ENCODE assay signal across 17 mouse cellular contexts in genomic region chr10:41575451-41576327, GRCm38 (mm10). TPM values are rescaled to one million over a fixed set of nuclear protein-coding genes. Genes with fewer than 3 reads are reported as not detected.
DNase-seq lines count a peak whose midpoint lies in the region; ATAC-seq and TF ChIP-seq lines count a peak whose summit lies in the region.
"Had no signal": no experiment of that assay in that cellular context is flagged by ENCODE, and none has a peak within 500 bp of the region (broad histone marks: within the 10 kb centered on the region; RNA-seq: fewer than 3 reads in every experiment).

No protein-coding gene starts in this region.

- peak; percentile 50 for DNase-seq in kidney, adult 2 months
- DNase-seq in 3T3-L1 (ENCODE audit: low read depth, low spot score) (peak; percentile 73), adipocyte (ENCODE audit: low spot score) (peak; percentile 33)
- DNase-seq in left cerebral cortex, postnatal 14 days (ENCODE audit: low spot score in 2 of 2) = no peak
- DNase-seq in right cerebral cortex, adult 2 months (ENCODE audit: low spot score in 2 of 2) = no peak
- DNase-seq in lung, postnatal 4 days = no peak
- DNase-seq: adrenal gland, postnatal 25 days; cerebellum, adult 9-11 months; heart, postnatal 4 days; right cerebral cortex, postnatal 14 days had no signal

- H3K4me2 ChIP-seq in kidney, embryonic 14.5 days (replicated peaks; ENCODE audit: low read depth, low read length) = no peak overlapping the region
- H3K4me2 ChIP-seq in limb, embryonic 15.5 days = no peak overlapping the region
- H3K4me2 ChIP-seq: heart, embryonic 12.5 days; liver, embryonic 15.5 days; midbrain, embryonic 13.5 days had no signal

- no peak overlapping the region for H3K27ac ChIP-seq in kidney, adult 2 months (ENCODE audit: insufficient read depth, low read depth, low read length)
- no peak overlapping the region for H3K27ac ChIP-seq in kidney, embryonic 14.5 days (ENCODE audit: low read depth, low read length)
- peak overlapping the region; percentile 3; the same call in 1 of the 2 replicates for H3K27ac ChIP-seq in limb, embryonic 15.5 days
- H3K27ac ChIP-seq: liver, embryonic 15.5 days; macrophage; midbrain, embryonic 13.5 days had no signal

- H3K36me3 ChIP-seq in kidney, adult 2 months (ENCODE audit: control insufficient read depth, insufficient read depth, low read length) = no peaks in the 10 kb centered on the region
- H3K36me3 ChIP-seq in kidney, embryonic 14.5 days (ENCODE audit: control insufficient read depth, insufficient read depth, low read length) = no peaks in the 10 kb centered on the region
- H3K36me3 ChIP-seq in limb, embryonic 15.5 days = no peaks in the 10 kb centered on the region
- H3K36me3 ChIP-seq: heart, embryonic 12.5 days; liver, embryonic 15.5 days; midbrain, embryonic 13.5 days had no signal

- WGBS in kidney, adult 2 months = 43% methylated on average over 8 of the region's 8 CpGs
- WGBS in kidney, embryonic 14.5 days = 66% methylated on average over 8 of the region's 8 CpGs
- WGBS in limb, embryonic 15.5 days = 60% methylated on average over 8 of the region's 8 CpGs

- H3K4me3 ChIP-seq in kidney, adult 2 months (ENCODE audit: insufficient read depth, low read depth, low read length) = no peak overlapping the region
- no peak overlapping the region for H3K4me3 ChIP-seq in kidney, embryonic 14.5 days (ENCODE audit: low read length)
- H3K4me3 ChIP-seq in limb, embryonic 15.5 days = no peak overlapping the region
- H3K4me3 ChIP-seq: heart, embryonic 12.5 days; liver, embryonic 15.5 days; midbrain, embryonic 13.5 days had no signal

- intact Hi-C loops in left cerebral cortex, postnatal 14 days (cut with DNase I) = no loop called here

- H3K27me3 ChIP-seq in kidney, adult 2 months (replicated peaks; ENCODE audit: control insufficient read depth, insufficient read depth, low read length) = no peaks in the 10 kb centered on the region
- no peaks in the 10 kb centered on the region for H3K27me3 ChIP-seq in kidney, embryonic 14.5 days (ENCODE audit: control insufficient read depth, insufficient read depth, low read length)
- H3K27me3 ChIP-seq in limb, embryonic 15.5 days = no peaks in the 10 kb centered on the region
- H3K27me3 ChIP-seq: heart, embryonic 12.5 days; liver, embryonic 15.5 days; midbrain, embryonic 13.5 days had no signal

- no peak overlapping the region for H3K9ac ChIP-seq in kidney, embryonic 14.5 days (ENCODE audit: low read depth, low read length)
- H3K9ac ChIP-seq in limb, embryonic 15.5 days = no peak overlapping the region
- H3K9ac ChIP-seq: heart, embryonic 12.5 days; liver, embryonic 15.5 days; midbrain, embryonic 13.5 days had no signal

- no peak for TF ChIP-seq CTCF in kidney, adult 2 months (conservative IDR thresholded peaks at IDR 0.05; ENCODE audit: insufficient read depth, insufficient read length, low read depth, low read length)

- H3K9me3 ChIP-seq in kidney, embryonic 14.5 days (ENCODE audit: control insufficient read depth, low read length) = no peaks in the 10 kb centered on the region
- H3K9me3 ChIP-seq in limb, embryonic 15.5 days = no peaks in the 10 kb centered on the region
- H3K9me3 ChIP-seq: heart, embryonic 12.5 days; liver, embryonic 15.5 days; midbrain, embryonic 13.5 days had no signal

- no peak for TF ChIP-seq POLR2A in kidney, adult 2 months (IDR thresholded peaks at IDR 0.05; ENCODE audit: low read depth, low read length)

- peaks cover 13% of the 10 kb centered on the region for H3K4me1 ChIP-seq in kidney, adult 2 months (ENCODE audit: control insufficient read depth, insufficient read depth, low read length)
- peaks cover 15% of the 10 kb centered on the region for H3K4me1 ChIP-seq in kidney, embryonic 14.5 days (ENCODE audit: control insufficient read depth, insufficient read depth, low read length)
- peaks cover 21% of the 10 kb centered on the region for H3K4me1 ChIP-seq in limb, embryonic 15.5 days
- H3K4me1 ChIP-seq: midbrain, embryonic 13.5 days had no signal

- ATAC-seq in kidney, embryonic 14.5 days (ENCODE audit: low FRiP score, low TSS enrichment) = no peak
- no peak for ATAC-seq in limb, embryonic 15.5 days (ENCODE audit: insufficient number of reproducible peaks, low FRiP score, low TSS enrichment, low read depth)
- ATAC-seq: CD4-positive, CD25-positive, alpha-beta regulatory T cell, adult 4 months; midbrain, embryonic 13.5 days had no signal

RNA-seq across cellular contexts. Expression of gene Cd164, which starts 56.5 kb away (rescaled TPM):
- polyA plus RNA-seq in kidney, adult 2 months (2012; rRNA removed) = 241 and 291 TPM in 2 replicates
- 134 and 221 TPM in 2 replicates for polyA plus RNA-seq in kidney, embryonic 14.5 days (2014; fragmentation: Nextera tagmentation; extraction: Ambion mirVana)
- 180 and 186 TPM in 2 replicates for polyA plus RNA-seq in limb, embryonic 15.5 days (2015; fragmentation: Nextera tagmentation; extraction: Ambion mirVana)
- total RNA-seq in left cerebral cortex, postnatal 14 days (2021) = 10 to 100 TPM; 56.1 to 57.1 TPM

Comparison
In these comparisons a context has a peak if more than half of its experiments do, and no peak if none do; other contexts are left out.
1. DNase-seq: peak in kidney, adult 2 months (single experiment), 3T3-L1 (single experiment) and adipocyte (single experiment); none in left cerebral cortex, postnatal 14 days (0 of 2), right cerebral cortex, adult 2 months (0 of 2) and lung, postnatal 4 days (0 of 2).